Mouse (Mus musculus) testis, adult 2 months (tissue): ENCODE measurements around the gene Kirrel3.

Experiments
- CTCF ChIP-seq: fragments of 200-500 bp; IDR thresholded peaks from 2 replicates; pipeline ENCODE4 v1.5.1; 2012; ENCODE audit warnings: low read depth, mild to moderate bottlenecking, inconsistent platforms, low read length, moderate library complexity; ENCODE audit not compliant: control insufficient read depth, insufficient read depth, insufficient replicate concordance
- POLR2A ChIP-seq: fragments of 200-500 bp; IDR thresholded peaks from 2 replicates; pipeline ENCODE4 v1.6.1; 2012; ENCODE audit warnings: low read depth, mild to moderate bottlenecking, inconsistent platforms, low read length, moderate library complexity; ENCODE audit not compliant: control insufficient read depth

GRCm38 (mm10) chr9:34704357-34704756 is 218.7 kb downstream of the Kirrel3 start:
- no peak for TF ChIP-seq CTCF
- TF ChIP-seq POLR2A = no peak
